In the genomic region with DNA sequence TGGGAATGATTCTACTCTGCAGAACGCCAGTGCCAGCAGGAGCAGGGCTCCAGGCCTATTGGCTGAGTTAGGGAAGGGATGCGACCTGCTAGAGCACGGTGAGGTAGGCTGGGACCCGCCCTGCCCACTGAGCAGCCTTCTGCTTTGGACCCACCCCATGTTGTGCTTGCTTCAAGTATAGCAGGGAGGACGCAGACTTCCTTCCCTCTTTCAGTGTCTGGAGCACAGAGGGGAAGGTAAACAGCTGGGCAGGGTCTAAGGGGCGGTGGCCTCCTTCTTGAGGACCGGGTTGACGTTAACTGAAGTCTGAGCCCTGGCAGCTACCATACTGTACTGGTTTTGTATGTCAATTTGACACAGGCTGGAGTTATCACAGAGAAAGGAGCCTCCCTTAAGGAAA, we compare ENCODE assay signal across 17 mouse cellular contexts.
"Had no signal": no experiment of that assay in that cellular context is flagged by ENCODE, and none has a peak within 500 bp of the region (broad histone marks: within the 10 kb centered on the region; RNA-seq: fewer than 3 reads in every experiment).

No protein-coding gene starts in this region.

- DNase-seq: kidney, adult 11 months; kidney, adult 9 months; kidney, postnatal 36 days; layer of hippocampus, adult 9-11 months; layer of hippocampus, postnatal 36 days; liver; liver, embryonic 13.5 days; liver, postnatal 0 days; midbrain, embryonic 14.5 days; right cerebral cortex, postnatal 4 days; spleen, adult 18-20 months; thymus, adult 2 months; thymus, postnatal 25 days had no signal

- H3K4me2 ChIP-seq: limb, embryonic 12.5 days; liver, embryonic 13.5 days; neural tube, embryonic 12.5 days; stomach, embryonic 15.5 days had no signal

- H3K4me3 ChIP-seq: limb, embryonic 12.5 days; liver, embryonic 13.5 days; neural tube, embryonic 12.5 days; stomach, embryonic 15.5 days had no signal

- H3K9me3 ChIP-seq: limb, embryonic 12.5 days; liver, embryonic 13.5 days; neural tube, embryonic 12.5 days; stomach, embryonic 15.5 days had no signal

- H3K4me1 ChIP-seq: liver, embryonic 13.5 days had no signal

- H3K27me3 ChIP-seq: liver, embryonic 13.5 days; stomach, embryonic 15.5 days had no signal

- H3K36me3 ChIP-seq: limb, embryonic 12.5 days; liver, embryonic 13.5 days; neural tube, embryonic 12.5 days; stomach, embryonic 15.5 days had no signal

- H3K9ac ChIP-seq: limb, embryonic 12.5 days; liver, embryonic 13.5 days; liver, postnatal 0 days; neural tube, embryonic 12.5 days; stomach, embryonic 15.5 days had no signal

- H3K27ac ChIP-seq: kidney, postnatal 0 days; limb, embryonic 12.5 days; liver, embryonic 13.5 days; neural tube, embryonic 12.5 days; stomach, embryonic 15.5 days had no signal

- ATAC-seq: liver, postnatal 0 days had no signal
